Mouse (Mus musculus): Measurements from ENCODE around the gene Zdhhc8. TPM values are rescaled to one million over a fixed set of nuclear protein-coding genes. Genes with fewer than 3 reads are reported as not detected.

Zdhhc8 gene
- polyA plus RNA-seq, 1 experiment from 2014 or later, result 13.9 TPM

- Histone ChIP-seq H3K27me3 (no peaks in the 10 kb centered on the region), H3K4me2 (no peak overlapping the region), H3K4me3 (no peak overlapping the region), H3K27ac (no peak overlapping the region), H3K4me1 (peaks cover 17% of the 10 kb centered on the region), H3K9me3 (no peaks in the 10 kb centered on the region), H3K9ac (peak overlapping the region; percentile 49; the same call in 1 of the 2 replicates), H3K36me3 (no peaks in the 10 kb centered on the region)
- ATAC-seq (ENCODE audit: insufficient number of reproducible peaks, insufficient read depth, low FRiP score, low TSS enrichment, low read depth), result no peak
- 87% methylated on average over 9 of the region's 9 CpGs for WGBS
Measured at GRCm38 (mm10) chr16:18173231-18173630, 61.7 kb downstream of the Zdhhc8 start.

- no peak overlapping the region for H3K4me3 ChIP-seq
- H3K36me3 ChIP-seq, result no peaks in the 10 kb centered on the region
- H3K9me3 ChIP-seq, result no peaks in the 10 kb centered on the region
- no peak overlapping the region for H3K4me2 ChIP-seq
- peaks cover 17% of the 10 kb centered on the region for H3K4me1 ChIP-seq
- H3K27me3 ChIP-seq, result no peaks in the 10 kb centered on the region
- WGBS, result 12% methylated on average over 7 of the region's 7 CpGs
- H3K9ac ChIP-seq, result no peak overlapping the region
- ATAC-seq (ENCODE audit: insufficient number of reproducible peaks, insufficient read depth, low FRiP score, low TSS enrichment, low read depth), result no peak
- H3K27ac ChIP-seq, result no peak overlapping the region
Measured at GRCm38 (mm10) chr16:18172266-18172855, 62.6 kb downstream of the Zdhhc8 start.

MicroRNA genes within 50 kb of the gene (microRNA counts, 519-probe panel; counts per million panel counts)
- 2,344 counts per million, percentile 58 among the panel's probes with 10 or more counts for microRNA mmu-miR-1306

Small RNAs within 50 kb of the gene (microRNA-seq; reads per million reads assigned to microRNA genes)
- 2.6 reads per million, percentile 9 among the genes with 10 or more reads in this experiment for gene Gm24572
- gene Mir1306, result 247 reads per million, percentile 65 among the genes with 10 or more reads in this experiment

Other genes starting within 250 kb of the Zdhhc8 start
- gene Dgcr6, start 182.3 kb downstream of the Zdhhc8 start, polyA plus RNA-seq (2015; fragmentation: Nextera tagmentation; extraction: Ambion mirVana), result 118 and 123 TPM in 2 replicates
- gene Prodh, start 144.9 kb downstream of the Zdhhc8 start, polyA plus RNA-seq (2015; fragmentation: Nextera tagmentation; extraction: Ambion mirVana), result 8.2 and 10.5 TPM in 2 replicates
- 5.6 and 6.3 TPM in 2 replicates for gene Rtn4r, start 107.5 kb downstream of the Zdhhc8 start, polyA plus RNA-seq (2015; fragmentation: Nextera tagmentation; extraction: Ambion mirVana)
- gene Ccdc188, start 17.3 kb downstream of the Zdhhc8 start, polyA plus RNA-seq (2015; fragmentation: Nextera tagmentation; extraction: Ambion mirVana), result not detected in 2 replicates
- 110 and 112 TPM in 2 replicates for gene Trmt2a, start 13.5 kb upstream of the Zdhhc8 start, polyA plus RNA-seq (2015; fragmentation: Nextera tagmentation; extraction: Ambion mirVana)
- 608 and 686 TPM in 2 replicates for gene Ranbp1, start 13.6 kb upstream of the Zdhhc8 start, polyA plus RNA-seq (2015; fragmentation: Nextera tagmentation; extraction: Ambion mirVana)
- 0.59 and 3.0 TPM in 2 replicates for gene Gm49776, start 23.2 kb upstream of the Zdhhc8 start, polyA plus RNA-seq (2015; fragmentation: Nextera tagmentation; extraction: Ambion mirVana)
- gene Dgcr8, start 54.1 kb upstream of the Zdhhc8 start, polyA plus RNA-seq (2015; fragmentation: Nextera tagmentation; extraction: Ambion mirVana), result 38.6 and 39.9 TPM in 2 replicates
- gene Tango2, start 113.0 kb upstream of the Zdhhc8 start, polyA plus RNA-seq (2015; fragmentation: Nextera tagmentation; extraction: Ambion mirVana), result 27.6 and 30.6 TPM in 2 replicates
- 30.8 and 33.6 TPM in 2 replicates for gene Arvcf, start 113.0 kb upstream of the Zdhhc8 start, polyA plus RNA-seq (2015; fragmentation: Nextera tagmentation; extraction: Ambion mirVana)
- gene Txnrd2, start 191.2 kb upstream of the Zdhhc8 start, polyA plus RNA-seq (2015; fragmentation: Nextera tagmentation; extraction: Ambion mirVana), result 14.9 and 17.7 TPM in 2 replicates
- 73.9 and 78.8 TPM in 2 replicates for gene Comt, start 191.7 kb upstream of the Zdhhc8 start, polyA plus RNA-seq (2015; fragmentation: Nextera tagmentation; extraction: Ambion mirVana)

Measured in embryonic facial prominence, embryonic 13.5 days (tissue).